Mouse (Mus musculus): ENCODE data around the gene Tldc2. TPM values are rescaled to one million over a fixed set of nuclear protein-coding genes. Genes with fewer than 3 reads are reported as not detected.

The Tldc2 gene
- polyA plus RNA-seq, 1 experiment from 2014 or later, result not detected

GRCm38 (mm10) chr2:157064136-157064535 is 22.7 kb upstream of the Tldc2 start:
- H3K27ac ChIP-seq, result no peak overlapping the region
- no peaks in the 10 kb centered on the region for H3K9me3 ChIP-seq
- no peak overlapping the region for H3K4me2 ChIP-seq (replicated peaks)
- H3K36me3 ChIP-seq, result peaks cover 15% of the 10 kb centered on the region
- no peak overlapping the region for H3K9ac ChIP-seq
- no peak for ATAC-seq (ENCODE audit: insufficient number of reproducible peaks, insufficient read depth, low FRiP score, low TSS enrichment)
- no peaks in the 10 kb centered on the region for H3K27me3 ChIP-seq
- WGBS, result 68% methylated on average over 7 of the region's 7 CpGs
- H3K4me3 ChIP-seq, result no peak overlapping the region
- H3K4me1 ChIP-seq, result peaks cover 37% of the 10 kb centered on the region

GRCm38 (mm10) chr2:157064978-157065878 is 21.6 kb upstream of the Tldc2 start:
- WGBS, result 84% methylated on average over 14 of the region's 14 CpGs
- Histone ChIP-seq H3K9me3 (no peaks in the 10 kb centered on the region), H3K36me3 (peaks cover 6% of the 10 kb centered on the region), H3K4me1 (peaks cover 43% of the 10 kb centered on the region), H3K4me3 (no peak overlapping the region), H3K27me3 (no peaks in the 10 kb centered on the region), H3K4me2 (replicated peaks) (no peak overlapping the region), H3K27ac (no peak overlapping the region), H3K9ac (no peak overlapping the region)
- no peak for ATAC-seq (ENCODE audit: insufficient number of reproducible peaks, insufficient read depth, low FRiP score, low TSS enrichment)

GRCm38 (mm10) chr2:157065879-157066226 is 21.0 kb upstream of the Tldc2 start:
- no peaks in the 10 kb centered on the region for H3K9me3 ChIP-seq
- peaks cover 49% of the 10 kb centered on the region for H3K4me1 ChIP-seq
- 73% methylated on average over 7 of the region's 7 CpGs for WGBS
- no peak overlapping the region for H3K9ac ChIP-seq
- no peak overlapping the region for H3K4me2 ChIP-seq (replicated peaks)
- H3K4me3 ChIP-seq, result no peak overlapping the region
- H3K36me3 ChIP-seq, result 0 out of 2 replicates have a peak, but pooled peaks cover 4% of the 10 kb centered on the region
- H3K27me3 ChIP-seq, result no peaks in the 10 kb centered on the region
- ATAC-seq (ENCODE audit: insufficient number of reproducible peaks, insufficient read depth, low FRiP score, low TSS enrichment), result no peak
- no peak overlapping the region for H3K27ac ChIP-seq

GRCm38 (mm10) chr2:157066731-157067430 is 20.0 kb upstream of the Tldc2 start:
- no peak overlapping the region for H3K9ac ChIP-seq
- no peak for ATAC-seq (ENCODE audit: insufficient number of reproducible peaks, insufficient read depth, low FRiP score, low TSS enrichment)
- 0 out of 2 replicates have a peak, but pooled peaks cover 4% of the 10 kb centered on the region for H3K36me3 ChIP-seq
- H3K4me2 ChIP-seq (replicated peaks), result no peak overlapping the region
- no peak overlapping the region for H3K4me3 ChIP-seq
- no peak overlapping the region for H3K27ac ChIP-seq
- WGBS, result 86% methylated on average over 7 of the region's 7 CpGs
- H3K27me3 ChIP-seq, result no peaks in the 10 kb centered on the region
- H3K9me3 ChIP-seq, result no peaks in the 10 kb centered on the region
- H3K4me1 ChIP-seq, result peaks cover 59% of the 10 kb centered on the region

GRCm38 (mm10) chr2:157068701-157069354 is 18.0 kb upstream of the Tldc2 start:
- ATAC-seq (ENCODE audit: insufficient number of reproducible peaks, insufficient read depth, low FRiP score, low TSS enrichment), result no peak
- H3K27me3 ChIP-seq, result no peaks in the 10 kb centered on the region
- H3K9ac ChIP-seq, result no peak overlapping the region
- no peak overlapping the region for H3K4me2 ChIP-seq (replicated peaks)
- H3K9me3 ChIP-seq, result no peaks in the 10 kb centered on the region
- 73% methylated on average over 14 of the region's 14 CpGs for WGBS
- peak overlapping the region; percentile 61; the same call in 1 of the 2 replicates for H3K27ac ChIP-seq
- no peak overlapping the region for H3K4me3 ChIP-seq
- H3K4me1 ChIP-seq, result peaks cover 63% of the 10 kb centered on the region
- peaks cover 13% of the 10 kb centered on the region for H3K36me3 ChIP-seq

- H3K9ac ChIP-seq, result no peak overlapping the region
- no peak overlapping the region for H3K4me2 ChIP-seq (replicated peaks)
- no peaks in the 10 kb centered on the region for H3K27me3 ChIP-seq
- 47% methylated on average over 3 of the region's 3 CpGs for WGBS
- no peaks in the 10 kb centered on the region for H3K9me3 ChIP-seq
- peaks cover 68% of the 10 kb centered on the region for H3K4me1 ChIP-seq
- no peak overlapping the region for H3K4me3 ChIP-seq
- ATAC-seq (ENCODE audit: insufficient number of reproducible peaks, insufficient read depth, low FRiP score, low TSS enrichment), result no peak
- peaks cover 13% of the 10 kb centered on the region for H3K36me3 ChIP-seq
- H3K27ac ChIP-seq, result peak overlapping the region; percentile 61; the same call in 1 of the 2 replicates
These were observed 17.5 kb upstream of the Tldc2 start for GRCm38 (mm10) chr2:157069355-157069735.

- peaks cover 13% of the 10 kb centered on the region for H3K36me3 ChIP-seq
- peak overlapping the region; percentile 61 for H3K27ac ChIP-seq
- H3K27me3 ChIP-seq, result no peaks in the 10 kb centered on the region
- H3K4me1 ChIP-seq, result peaks cover 70% of the 10 kb centered on the region
- ATAC-seq (ENCODE audit: insufficient number of reproducible peaks, insufficient read depth, low FRiP score, low TSS enrichment), result no peak
- no peaks in the 10 kb centered on the region for H3K9me3 ChIP-seq
- no peak overlapping the region for H3K4me3 ChIP-seq
- H3K4me2 ChIP-seq (replicated peaks), result no peak overlapping the region
- 55% methylated on average over 3 of the region's 3 CpGs for WGBS
- no peak overlapping the region for H3K9ac ChIP-seq
These were observed 17.0 kb upstream of the Tldc2 start for GRCm38 (mm10) chr2:157069755-157070315.

- Histone ChIP-seq H3K9ac (no peak overlapping the region), H3K4me3 (no peak overlapping the region), H3K27me3 (no peaks in the 10 kb centered on the region), H3K4me1 (peaks cover 75% of the 10 kb centered on the region), H3K4me2 (replicated peaks) (no peak overlapping the region), H3K27ac (peak overlapping the region; percentile 61; the same call in 1 of the 2 replicates), H3K36me3 (peaks cover 13% of the 10 kb centered on the region), H3K9me3 (no peaks in the 10 kb centered on the region)
- no peak for ATAC-seq (ENCODE audit: insufficient number of reproducible peaks, insufficient read depth, low FRiP score, low TSS enrichment)
- 54% methylated on average over 9 of the region's 9 CpGs for WGBS
These were observed 16.5 kb upstream of the Tldc2 start for GRCm38 (mm10) chr2:157070365-157070764.

- no peak overlapping the region for H3K4me2 ChIP-seq (replicated peaks)
- H3K27me3 ChIP-seq, result no peaks in the 10 kb centered on the region
- H3K4me3 ChIP-seq, result no peak overlapping the region
- H3K9me3 ChIP-seq, result no peaks in the 10 kb centered on the region
- no peak for ATAC-seq (ENCODE audit: insufficient number of reproducible peaks, insufficient read depth, low FRiP score, low TSS enrichment)
- whole genome bisulfite sequencing, result 66% methylated on average over 2 of the region's 2 CpGs
- 0 out of 2 replicates have a peak overlapping the region, but pooled peaks have one; percentile 12 for H3K9ac ChIP-seq
- peaks cover 87% of the 10 kb centered on the region for H3K4me1 ChIP-seq
- H3K27ac ChIP-seq, result peak overlapping the region; percentile 46; the same call in 1 of the 2 replicates
- peaks cover 13% of the 10 kb centered on the region for H3K36me3 ChIP-seq
These were observed 15.3 kb upstream of the Tldc2 start for GRCm38 (mm10) chr2:157071556-157071955.

- H3K9ac ChIP-seq, result no peak overlapping the region
- 66% methylated on average over 9 of the region's 9 CpGs for WGBS
- peaks cover 90% of the 10 kb centered on the region for H3K4me1 ChIP-seq
These were observed 14.4 kb upstream of the Tldc2 start for GRCm38 (mm10) chr2:157072316-157072990.

More at GRCm38 (mm10) chr2:157072316-157072990, 14.4 kb upstream of the Tldc2 start:
- ATAC-seq (ENCODE audit: insufficient number of reproducible peaks, insufficient read depth, low FRiP score, low TSS enrichment), result no peak
- Histone ChIP-seq H3K9me3 (no peaks in the 10 kb centered on the region), H3K36me3 (peaks cover 13% of the 10 kb centered on the region), H3K27ac (no peak overlapping the region), H3K27me3 (no peaks in the 10 kb centered on the region), H3K4me3 (no peak overlapping the region), H3K4me2 (replicated peaks) (no peak overlapping the region)

All from embryonic facial prominence, embryonic 12.5 days (tissue).